Mouse (Mus musculus) monocyte, adult 5-6 weeks (primary cell): ENCODE measurements around the gene Chst8. TPM values are rescaled to one million over a fixed set of nuclear protein-coding genes. Genes with fewer than 3 reads are reported as not detected.

Experiments
- ATAC-seq: fragments of 153-309, 156-312 bp; replicated peaks from 2 replicates; pipeline ENCODE4 v1.8.0; 2017; ENCODE audit warnings: mild to moderate bottlenecking; ENCODE audit not compliant: low TSS enrichment, insufficient number of reproducible peaks, severe bottlenecking, poor library complexity, low FRiP score
- total RNA-seq: library from RNA; stranded (forward); fragments of 200-1000, 200-491, 200-594 nt; gene quantifications from 3 replicates; pipeline ENCODE4 v1.2.3, GENCODE M21; 2017

The Chst8 gene
- not detected in 3 replicates for total RNA-seq

- ATAC-seq, result no peak
Observed at GRCm38 (mm10) chr7:34812531-34813111, at the start of gene Chst8. Chst8 (minus strand) TSS chr7:34812711.

DNA sequence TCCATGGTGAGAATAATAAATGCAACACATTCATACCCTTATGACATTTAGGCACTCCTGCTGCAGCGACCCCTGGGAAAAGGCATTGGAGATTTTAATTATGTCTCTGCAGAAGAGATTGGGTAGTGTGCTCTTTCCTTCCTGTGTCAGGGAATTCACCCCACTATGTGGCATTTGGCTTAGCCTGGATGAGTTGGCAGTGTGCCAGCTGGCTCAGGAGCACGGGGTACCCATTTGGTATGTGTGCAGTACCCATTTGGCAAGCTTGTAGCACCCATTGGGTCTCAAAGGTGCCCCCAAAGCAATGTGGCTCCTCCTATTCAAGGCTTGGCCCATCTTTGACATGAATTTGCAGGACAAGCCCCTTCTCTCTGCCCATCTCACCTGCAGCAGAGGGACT, 45.8 kb upstream of the Chst8 start:
- no peak for ATAC-seq

- no peak for ATAC-seq
Observed at GRCm38 (mm10) chr7:34854781-34855352, 42.4 kb upstream of the Chst8 start.

DNA sequence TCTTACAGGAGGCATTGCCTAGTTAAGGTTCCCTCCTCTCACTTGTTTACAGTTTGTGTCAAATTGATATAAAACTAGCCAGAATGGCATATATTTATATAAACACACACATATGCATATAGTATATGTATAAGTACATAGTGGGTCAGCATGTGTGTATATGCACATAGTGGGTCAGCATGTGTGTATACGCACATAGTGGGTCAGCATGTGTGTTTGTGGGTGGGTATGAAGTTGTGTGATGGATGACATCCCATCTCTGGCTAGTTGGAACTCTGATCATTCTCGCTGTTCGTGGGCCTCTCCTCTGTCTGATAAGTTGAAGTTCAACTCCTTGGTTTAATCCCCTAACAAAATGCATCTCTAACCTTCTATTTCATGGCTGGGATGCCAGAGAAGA, 40.9 kb upstream of the Chst8 start:
- no peak for ATAC-seq

GRCm38 (mm10) chr7:34849660-34850059, 37.1 kb upstream of the Chst8 start:
- ATAC-seq, result no peak

DNA sequence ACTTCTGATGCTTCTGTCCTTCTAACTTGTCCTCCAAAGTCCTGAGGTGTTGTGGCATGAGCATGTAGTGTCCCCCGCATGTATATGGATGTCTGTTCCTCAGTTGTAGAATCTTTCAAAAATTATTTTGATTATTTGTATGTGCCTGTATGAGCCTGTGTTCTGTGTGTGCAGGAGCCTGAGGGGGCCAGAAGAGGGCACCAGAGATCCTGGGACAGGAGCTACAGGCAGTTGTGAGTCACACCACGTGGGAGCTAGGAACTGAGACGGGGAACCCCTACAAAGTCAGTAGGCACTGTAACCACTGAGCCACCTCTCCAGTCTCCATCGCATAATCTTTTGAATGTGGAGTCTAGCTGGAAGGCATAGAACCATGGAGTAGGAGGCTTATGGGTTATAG, 36.3 kb upstream of the Chst8 start:
- ATAC-seq, result no peak

DNA sequence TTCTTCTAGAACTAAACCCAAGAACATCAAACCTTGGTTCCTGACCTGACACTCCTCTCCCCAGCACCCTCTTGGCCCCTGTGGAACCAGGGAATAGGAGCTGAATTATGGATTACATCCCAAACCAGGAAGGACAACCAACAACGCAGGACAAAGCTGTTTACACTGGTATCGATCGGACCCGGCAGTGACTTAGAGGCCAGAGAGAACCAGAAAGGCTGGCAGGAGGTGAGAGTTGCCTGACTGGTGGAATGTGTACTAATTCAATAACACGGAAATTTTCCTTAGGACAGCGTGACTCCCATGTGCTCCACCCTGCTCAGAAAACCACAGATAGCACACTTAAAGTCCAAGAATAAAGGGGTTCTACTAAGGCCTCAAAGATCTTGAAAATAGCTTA, 35.4 kb upstream of the Chst8 start:
- no peak for ATAC-seq

DNA sequence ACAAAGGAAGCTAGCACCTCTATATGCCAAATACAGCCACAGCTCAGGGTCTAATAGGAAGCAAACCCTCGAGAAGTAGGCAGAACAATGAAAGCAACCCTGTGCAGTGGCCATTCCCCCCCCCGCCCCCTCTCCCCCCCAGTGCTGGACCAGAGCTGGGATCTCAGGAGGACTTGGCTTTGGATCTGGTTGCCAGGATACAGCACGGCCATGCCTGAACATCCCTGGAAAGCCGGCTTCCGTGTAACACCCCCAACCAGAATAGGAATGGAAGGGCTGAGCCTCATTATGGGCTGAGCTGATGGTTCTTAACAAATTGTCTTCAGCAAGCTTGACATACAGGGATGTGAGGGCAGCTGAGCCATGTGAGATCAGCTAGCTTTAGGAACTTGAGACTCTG, 34.9 kb upstream of the Chst8 start:
- no peak for ATAC-seq

- ATAC-seq, result no peak
Observed at GRCm38 (mm10) chr7:34838749-34839148, 26.2 kb upstream of the Chst8 start.

DNA sequence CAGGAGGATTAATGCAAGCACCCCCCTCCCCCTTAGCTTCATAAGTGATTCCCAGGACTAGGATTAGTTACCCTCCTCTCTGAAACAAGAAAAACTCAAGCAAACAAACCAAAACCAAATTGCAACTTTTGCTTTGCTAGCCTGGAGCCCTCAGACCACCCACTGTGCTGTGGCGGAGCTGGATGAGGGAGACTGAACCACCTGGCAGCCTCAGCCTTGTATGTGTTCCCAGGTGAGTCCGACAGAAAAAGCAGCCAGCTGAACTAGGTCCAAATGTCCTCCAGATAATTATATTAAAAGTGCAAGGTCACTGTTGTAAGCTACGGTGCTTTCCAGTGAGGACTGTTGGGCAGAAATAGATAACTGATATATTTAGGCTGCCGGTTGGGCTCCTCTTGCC, 25.7 kb upstream of the Chst8 start:
- ATAC-seq, result no peak

GRCm38 (mm10) chr7:34826255-34826909, 13.9 kb upstream of the Chst8 start:
- ATAC-seq, result no peak

DNA sequence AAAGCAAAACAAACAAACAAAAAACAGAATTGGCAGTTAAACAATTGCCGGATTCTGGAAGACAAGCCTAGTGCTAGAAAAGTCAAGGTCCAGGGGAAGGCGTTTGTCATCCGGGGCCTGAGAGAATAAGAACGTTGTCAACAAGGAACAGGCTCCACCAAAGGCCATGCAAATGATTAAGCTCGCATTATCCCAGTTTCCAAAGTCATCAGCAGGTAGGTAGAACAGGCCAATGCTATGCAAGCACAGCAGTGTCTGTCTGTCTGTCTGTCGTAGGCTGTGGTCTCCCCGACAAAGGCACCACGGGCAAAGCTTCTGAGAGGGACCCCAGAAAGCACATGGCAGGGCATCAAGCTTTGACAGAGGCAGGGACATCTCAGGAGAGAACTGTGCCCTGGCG, 9.1 kb upstream of the Chst8 start:
- ATAC-seq, result no peak

- ATAC-seq, result no peak
Observed at GRCm38 (mm10) chr7:34820554-34820953, 8.0 kb upstream of the Chst8 start.

DNA sequence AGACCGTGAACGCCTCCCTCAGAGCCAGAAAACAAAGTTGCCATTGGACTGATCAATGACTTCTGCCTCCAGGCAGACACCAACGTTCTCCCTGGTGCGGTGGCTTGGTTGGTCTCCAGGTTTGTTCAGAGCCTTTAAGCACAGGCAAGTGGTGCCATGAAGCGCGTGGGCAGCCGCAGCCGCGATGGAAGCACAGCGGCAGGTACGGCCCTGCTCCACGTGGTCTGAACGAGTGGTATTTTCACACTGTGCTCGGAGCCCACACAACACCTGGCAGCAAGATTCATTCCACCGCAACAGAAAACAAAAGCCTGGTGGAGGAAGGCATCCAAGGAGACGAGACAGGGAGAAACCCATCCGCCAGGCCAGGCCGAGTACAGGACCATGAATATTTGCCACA, 7.3 kb upstream of the Chst8 start:
- ATAC-seq, result no peak

GRCm38 (mm10) chr7:34818660-34819059, 6.1 kb upstream of the Chst8 start:
- ATAC-seq, result no peak

DNA sequence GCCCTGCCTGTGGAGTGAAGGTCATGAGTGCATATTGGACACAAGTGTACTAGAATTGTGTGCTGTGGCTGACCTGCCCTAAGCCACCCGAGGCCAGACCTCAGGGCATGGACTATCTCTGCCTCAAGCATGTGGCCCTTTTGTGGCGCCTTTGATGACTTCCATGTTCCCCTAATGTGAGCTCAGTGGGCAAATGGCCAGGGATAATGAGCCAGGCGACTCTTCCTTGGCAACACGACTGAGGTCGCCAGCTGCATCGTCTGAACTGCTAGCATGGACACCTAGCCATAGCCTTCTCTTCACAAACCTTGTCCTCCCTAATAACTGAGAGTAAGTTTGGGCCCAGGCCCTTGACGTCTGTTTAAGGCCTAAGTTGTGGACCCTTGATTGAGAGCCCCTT, 4.5 kb upstream of the Chst8 start:
- no peak for ATAC-seq

GRCm38 (mm10) chr7:34814801-34815200, 2.3 kb upstream of the Chst8 start:
- ATAC-seq, result no peak

- ATAC-seq, result no peak
Observed at GRCm38 (mm10) chr7:34811531-34812526, 682 bp downstream of the Chst8 start.

- no peak for ATAC-seq
Observed at GRCm38 (mm10) chr7:34811060-34811459, 1.5 kb downstream of the Chst8 start.
